Mouse (Mus musculus) gastrocnemius, adult 8-10 months (tissue): ENCODE measurements around the gene Eif2ak4. TPM values are rescaled to one million over a fixed set of nuclear protein-coding genes. Genes with fewer than 3 reads are reported as not detected.

ENCODE experiments used
- DNase-seq, 2 experiments: peaks; one replicate each; pipeline ENCODE4 v3.0.0; 2022; ENCODE audit warnings: low spot score in 2 of 2
- total RNA-seq, 4 experiments: library from RNA; stranded (reverse); gene quantifications; 2 replicates each; pipeline ENCODE4 v1.2.4; 2022

Gene Eif2ak4
- total RNA-seq, 4 experiments from 2014 or later: 2.7 to 3.7 (median 3.6) TPM

DNA sequence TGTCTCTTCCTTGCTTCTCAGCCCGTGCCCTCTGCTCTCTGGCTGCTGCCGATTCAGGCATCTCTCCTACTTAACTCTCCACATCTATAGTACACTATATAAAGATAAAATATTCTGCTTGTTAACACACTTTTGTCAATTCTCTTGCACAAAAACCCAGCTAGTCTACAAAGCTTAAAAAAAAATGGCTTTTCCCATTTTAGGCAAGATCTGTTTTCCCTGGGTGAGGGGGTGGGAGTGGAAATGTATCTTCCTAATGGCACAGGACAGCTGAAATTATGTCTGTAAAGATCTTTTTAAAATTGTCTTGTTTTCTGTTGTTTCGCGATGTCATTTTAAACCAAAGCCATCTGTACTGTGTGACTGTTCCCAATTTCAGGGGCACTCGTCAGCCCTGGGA lies 75.1 kb downstream of the Eif2ak4 start:
- no peak for DNase-seq

DNA sequence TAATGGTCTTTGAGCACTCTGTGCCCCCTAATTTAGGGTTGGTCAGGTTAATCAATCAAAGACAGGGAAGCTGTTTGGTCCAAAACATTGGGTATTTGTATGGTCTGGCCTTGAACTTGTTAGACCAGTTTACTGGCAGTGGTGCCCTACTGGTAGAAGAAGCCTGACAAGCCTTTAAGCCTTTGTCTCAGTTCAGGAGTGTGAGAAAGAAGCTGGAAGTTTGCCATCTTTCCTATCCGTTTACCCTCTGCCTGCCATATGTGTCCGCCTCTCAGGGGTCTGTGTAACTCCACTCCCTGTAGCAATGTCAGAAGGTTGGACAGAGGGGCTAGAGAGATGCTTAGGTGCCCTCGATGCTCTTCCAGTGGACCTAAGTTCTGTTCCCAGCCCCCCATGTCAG lies 76.0 kb downstream of the Eif2ak4 start:
- no peak for DNase-seq

DNA sequence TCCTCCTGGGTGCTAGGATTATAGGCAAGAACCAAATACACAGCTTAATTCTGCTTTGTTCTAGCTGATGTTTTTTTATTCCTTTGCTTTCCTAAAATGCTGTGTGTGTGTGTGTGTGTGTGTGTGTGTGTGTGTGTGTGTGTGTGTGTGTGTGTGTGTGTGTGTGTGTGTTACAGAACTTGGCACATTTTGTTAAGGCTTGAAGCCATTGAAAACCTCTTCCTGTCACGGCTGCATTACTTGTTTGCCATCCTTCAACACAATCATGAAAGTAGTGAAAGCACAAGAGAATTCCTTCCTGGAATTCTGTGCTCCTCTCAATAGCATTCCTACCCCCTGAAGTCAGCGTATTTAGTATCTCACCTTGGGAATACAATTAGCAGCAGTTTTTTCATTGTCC lies 77.5 kb downstream of the Eif2ak4 start:
- DNase-seq: no peak

DNA sequence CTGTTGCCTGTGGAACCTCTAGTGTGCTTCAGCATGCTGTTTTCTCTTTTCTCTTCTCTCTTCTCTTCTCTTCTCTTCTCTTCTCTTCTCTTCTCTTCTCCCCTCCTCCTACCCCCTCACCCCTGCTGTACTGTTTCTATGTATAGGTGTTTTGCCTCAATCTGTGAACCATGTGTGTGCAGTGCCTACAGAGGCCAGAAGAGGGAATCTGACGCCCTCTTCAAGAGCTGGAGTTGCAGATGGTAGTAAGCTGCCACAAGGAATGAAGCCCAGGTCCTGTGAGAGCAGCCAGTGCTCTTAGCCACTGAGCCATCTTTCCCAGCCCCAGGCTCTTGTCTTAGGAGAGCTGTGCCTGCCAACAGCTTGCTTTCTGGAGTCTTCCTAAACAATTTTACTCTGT lies 78.2 kb downstream of the Eif2ak4 start:
- DNase-seq: no peak

DNA sequence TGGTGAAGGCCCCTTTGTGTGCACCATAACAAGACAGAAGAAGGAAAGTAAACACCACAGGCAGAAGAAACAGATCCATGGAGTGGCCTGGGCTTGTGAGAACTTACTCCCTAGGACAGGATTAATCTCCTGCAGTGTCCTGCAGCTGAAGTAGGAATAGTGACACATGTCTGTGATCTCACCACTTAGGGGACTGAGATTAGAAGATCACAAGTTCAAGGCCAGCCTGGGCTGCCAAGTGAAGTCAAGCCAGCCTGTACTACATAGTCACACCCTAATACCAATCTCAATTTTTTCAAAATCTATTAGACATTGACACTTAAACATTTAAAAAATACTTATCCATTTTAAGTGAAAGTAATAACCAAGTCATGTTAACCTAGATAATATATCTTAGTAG lies 79.9 kb downstream of the Eif2ak4 start:
- DNase-seq: no peak

DNA sequence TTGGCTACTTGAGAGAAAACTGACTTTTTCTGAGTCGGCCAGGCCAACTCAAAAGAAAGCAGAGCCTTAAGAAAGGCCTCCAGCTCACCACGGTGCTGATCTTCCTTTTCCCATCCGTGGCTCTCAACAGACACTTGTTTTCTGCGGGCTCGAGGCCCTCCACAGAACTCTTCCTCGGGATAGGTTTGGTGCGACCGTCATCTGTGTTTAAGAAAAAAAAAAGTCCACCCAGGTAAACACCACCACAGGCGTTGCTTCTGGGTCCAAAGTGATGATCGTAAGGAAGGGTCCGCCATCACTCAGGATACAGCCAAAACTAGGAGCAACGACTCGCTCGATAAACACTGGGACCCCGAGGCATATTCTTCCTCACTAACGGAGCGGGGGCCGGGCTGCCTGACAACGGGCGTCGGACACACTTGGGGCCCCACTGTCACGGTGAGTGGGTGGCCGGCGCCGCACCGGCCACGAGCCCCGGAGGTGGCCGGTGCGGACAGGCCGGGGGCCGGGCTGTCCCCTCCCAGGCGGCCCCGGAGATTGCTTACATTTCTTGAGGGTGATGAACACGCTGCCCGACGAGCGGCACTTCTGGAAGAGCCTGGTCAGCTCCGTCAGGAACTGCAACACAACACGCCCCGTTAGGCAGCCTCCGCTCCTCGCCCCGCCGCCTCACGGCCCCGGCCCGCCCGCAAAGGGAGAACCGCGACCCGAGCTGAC lies 90.6 kb downstream of the Eif2ak4 start:
- no peak for DNase-seq

DNA sequence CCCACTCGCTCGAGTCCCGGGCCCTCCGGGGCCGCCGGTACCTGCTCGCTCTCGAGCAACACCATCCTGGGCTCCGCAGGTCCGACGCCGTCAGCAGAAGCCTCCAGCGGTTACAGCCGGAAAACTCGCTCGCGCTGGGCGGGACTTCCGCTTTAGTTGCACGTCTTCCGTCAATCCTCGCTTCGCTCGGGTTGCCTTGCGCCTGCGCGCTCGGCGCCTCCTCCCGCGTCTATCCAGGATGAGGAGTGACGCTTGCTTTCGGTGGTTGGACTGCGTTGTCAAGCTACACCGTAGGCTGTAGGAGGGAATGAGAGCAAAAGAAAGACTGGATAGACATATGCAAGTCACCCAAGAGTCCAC lies 91.1 kb downstream of the Eif2ak4 start, which contains the start of gene Srp14:
TSS of gene Srp14 (minus strand) at position 162 of the 360 bp plus-strand sequence.
- peak; percentile 76 to 87 for DNase-seq

DNA sequence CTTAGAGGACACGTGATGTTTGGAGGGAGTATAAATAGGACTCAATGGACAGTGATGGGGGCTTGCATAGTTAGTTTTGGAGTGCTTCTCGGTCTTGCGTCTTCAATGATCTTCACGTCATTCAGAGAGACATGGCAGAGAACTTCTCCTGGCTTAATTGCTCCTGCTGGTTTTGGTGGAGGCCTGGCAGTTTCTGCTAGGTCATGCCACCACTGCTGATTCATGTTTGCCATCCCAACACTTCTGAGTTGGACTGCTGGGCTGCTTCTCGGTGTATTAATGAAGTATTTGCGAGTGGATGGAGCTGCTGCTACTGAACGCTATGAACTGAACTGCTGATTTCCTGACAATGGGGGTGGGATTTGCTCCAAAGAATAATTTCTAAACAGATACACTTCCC lies 92.5 kb downstream of the Eif2ak4 start:
- DNase-seq: no peak

DNA sequence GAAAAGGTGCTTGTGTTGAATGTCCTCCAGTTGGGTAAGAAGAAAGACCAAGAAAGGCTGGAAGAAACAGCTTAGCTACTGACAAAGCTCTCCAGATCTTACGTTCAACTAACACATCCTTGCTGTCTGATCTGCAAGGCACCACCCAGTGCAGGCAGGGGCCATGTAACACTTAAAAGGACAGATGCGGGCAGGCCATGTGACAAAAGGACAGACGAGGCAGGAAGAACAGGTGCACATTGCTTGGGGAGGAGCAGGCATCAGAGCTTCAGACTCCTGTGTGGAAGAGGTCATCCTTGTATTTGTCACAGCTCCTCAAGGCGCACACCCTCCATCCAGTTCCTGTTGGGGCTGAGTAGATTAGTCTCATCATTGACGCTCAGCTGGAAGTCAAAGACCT lies 94.6 kb downstream of the Eif2ak4 start:
- DNase-seq: no peak

DNA sequence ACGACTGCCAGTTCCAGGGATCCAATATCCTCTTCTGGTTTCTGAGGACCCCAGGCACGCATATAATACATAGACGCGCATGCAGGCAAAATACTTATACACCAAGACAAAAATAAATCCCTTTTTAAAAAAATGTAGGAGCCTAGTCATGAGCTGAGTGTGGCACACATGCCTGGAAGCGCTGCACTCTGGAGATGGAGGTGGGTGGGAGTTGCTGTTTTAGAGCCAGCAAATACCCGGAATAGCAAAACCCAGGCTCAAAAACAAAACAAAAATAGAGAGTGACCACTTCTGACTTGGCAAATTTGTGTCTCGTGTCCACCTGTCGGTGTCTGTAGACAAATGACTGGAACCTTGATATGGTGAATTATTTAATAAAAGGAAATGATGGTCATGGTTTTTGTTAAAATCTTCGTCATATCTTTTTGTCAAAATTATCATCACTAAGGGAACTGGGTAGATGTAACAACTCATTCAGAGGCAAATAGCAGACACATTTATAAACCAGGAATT lies 96.0 kb downstream of the Eif2ak4 start:
- no peak for DNase-seq

DNA sequence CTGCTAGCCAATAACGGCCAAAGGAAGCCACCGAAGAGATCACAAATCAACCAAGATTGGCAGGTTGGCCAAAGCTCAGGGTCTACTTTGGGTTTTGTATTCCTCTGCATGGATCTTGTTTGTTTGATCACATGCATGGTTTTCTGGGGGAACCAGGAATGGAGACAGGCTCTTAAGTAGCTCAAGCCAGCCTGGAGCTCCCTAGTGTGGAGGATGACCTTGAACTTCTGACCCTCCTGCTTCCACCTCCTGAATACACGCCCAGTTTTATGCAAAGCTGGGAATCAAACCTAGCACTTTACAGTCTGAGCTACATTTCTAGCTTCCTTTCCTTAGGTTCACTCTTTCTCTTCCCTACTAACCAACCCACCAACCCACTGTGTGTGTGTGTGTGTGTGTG lies 97.0 kb downstream of the Eif2ak4 start:
- no peak for DNase-seq

DNA sequence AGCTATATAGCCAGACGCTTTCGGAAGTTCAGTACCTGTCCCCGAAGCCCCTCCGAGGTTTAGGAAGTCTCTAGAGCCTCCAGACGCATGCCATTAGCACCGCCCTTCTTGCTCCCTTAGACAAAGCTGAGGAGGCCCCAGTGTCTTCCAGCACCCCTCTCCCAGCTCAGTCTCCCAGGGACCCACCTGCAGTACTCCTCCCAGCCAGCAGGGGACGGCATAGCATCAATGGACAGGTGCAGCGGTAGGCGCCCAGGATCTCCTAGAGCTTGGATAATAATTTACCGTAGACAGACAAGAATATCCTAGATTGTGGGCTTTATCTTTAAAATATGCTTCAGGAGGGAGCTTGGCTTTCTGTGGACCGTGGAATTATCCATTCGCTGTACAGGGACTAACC lies 98.5 kb downstream of the Eif2ak4 start:
- peak; percentile 64 to 69 for DNase-seq

DNA sequence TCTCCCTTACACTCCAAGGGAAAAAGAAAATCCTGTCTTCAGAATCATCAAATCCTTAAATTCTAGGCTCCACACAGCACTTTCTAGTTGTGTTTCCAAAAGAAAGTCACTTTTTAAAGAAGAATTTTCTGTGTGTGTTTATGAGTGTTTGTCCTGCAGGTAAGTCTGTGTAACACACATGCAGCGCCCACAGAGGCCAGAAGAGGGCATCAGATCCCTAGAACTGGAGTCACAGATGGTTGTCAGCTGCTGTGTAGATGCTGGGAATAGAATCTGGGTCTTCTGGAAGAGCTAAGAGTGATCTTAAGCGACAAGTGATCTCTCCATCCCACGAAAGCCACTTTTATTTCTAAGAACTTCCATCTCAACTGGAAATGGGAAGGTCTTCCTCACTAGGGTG lies 99.4 kb downstream of the Eif2ak4 start:
- no peak for DNase-seq

DNA sequence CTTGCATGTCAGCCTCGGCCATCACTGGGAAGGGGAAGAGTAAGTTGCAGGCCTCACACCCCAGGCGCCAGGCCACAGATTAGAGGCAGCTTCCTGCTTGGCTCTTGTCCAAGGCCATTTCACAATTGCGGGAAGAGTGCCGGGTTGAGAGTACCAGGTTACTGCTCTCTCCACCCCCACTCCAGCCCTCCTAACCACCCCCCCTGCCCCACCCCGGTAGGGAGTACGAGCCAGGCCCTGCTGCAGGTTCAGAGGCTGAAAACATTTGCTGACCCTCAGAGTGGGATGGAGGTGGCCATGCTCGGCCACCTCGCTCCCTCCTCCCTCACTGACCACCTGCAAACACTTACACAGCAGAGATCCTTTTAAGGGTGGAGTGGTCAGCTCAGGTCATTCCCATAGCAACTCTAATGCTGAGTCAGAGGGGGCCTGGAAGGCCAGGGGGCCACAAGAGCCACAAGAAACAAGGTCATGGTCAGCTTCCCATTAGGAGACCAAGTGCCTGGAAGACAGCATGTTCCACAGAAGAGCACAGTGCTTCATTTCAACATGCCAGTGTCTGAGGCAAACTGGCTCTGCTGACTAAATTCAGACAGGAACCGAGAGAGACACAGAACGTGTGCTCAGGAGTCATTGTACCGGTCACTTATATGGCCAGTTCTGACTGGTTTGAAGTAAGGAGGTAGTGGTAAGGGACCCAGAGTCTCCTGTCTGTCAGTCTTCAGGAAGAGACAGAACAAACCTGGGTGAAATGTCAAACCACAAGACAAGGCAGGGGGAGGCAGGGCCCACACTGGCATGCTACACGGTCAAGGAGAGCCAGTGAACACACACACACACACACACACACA lies 102.0 kb downstream of the Eif2ak4 start:
- peak; percentile 40 to 48 for DNase-seq

DNA sequence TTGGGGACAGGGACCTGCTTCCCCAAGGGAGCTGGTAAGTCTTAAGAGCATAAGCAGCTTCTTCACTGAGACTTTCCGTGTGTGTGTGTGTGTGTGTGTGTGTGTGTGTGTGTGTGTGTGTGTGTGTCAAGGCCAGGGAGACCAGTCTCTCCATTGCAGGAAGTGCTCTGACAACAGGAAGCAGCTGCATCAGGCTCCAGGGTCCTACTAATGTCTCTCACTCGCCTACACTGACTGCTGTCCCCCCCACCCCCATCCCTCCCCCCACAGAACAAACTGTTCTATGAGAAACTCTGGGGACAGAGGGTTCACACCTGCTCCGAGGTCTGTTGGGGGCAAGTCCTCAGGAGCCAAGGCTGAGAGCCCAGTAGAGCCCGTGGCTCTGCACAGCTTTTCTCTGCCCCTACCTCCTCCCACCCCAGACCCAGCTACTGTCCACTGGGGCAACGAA lies 102.9 kb downstream of the Eif2ak4 start:
- DNase-seq: no peak

DNA sequence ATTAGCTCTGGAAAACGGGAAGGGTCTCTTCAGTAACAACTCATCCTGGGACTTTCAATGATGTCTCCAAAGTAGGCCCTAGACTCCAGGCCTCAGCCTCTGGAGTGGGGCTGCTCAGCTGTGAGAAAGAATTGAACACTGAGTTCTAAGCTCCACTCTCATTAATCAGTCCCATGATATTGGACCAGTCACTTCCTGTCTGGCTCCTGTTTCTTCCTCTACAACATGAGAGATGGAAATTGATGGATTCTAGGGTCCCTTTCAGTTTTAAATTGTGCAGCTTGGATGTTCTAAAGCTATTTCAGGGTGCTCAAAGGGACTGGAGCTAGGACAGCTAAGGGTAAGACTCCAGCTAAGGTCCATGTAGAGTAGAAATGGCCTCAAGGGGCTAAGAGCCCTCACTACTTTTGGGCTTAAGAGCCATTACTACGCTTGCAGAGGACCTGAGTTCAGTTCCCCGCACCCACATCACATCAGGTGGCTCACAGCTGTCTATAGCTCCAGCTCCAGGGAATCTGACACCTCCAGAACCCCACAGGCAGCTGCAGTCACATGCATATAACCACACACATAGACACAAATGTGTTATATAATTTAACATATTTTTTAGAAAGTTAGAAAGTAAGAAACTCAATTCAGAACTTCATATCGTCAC lies 103.5 kb downstream of the Eif2ak4 start:
- no peak for DNase-seq

DNA sequence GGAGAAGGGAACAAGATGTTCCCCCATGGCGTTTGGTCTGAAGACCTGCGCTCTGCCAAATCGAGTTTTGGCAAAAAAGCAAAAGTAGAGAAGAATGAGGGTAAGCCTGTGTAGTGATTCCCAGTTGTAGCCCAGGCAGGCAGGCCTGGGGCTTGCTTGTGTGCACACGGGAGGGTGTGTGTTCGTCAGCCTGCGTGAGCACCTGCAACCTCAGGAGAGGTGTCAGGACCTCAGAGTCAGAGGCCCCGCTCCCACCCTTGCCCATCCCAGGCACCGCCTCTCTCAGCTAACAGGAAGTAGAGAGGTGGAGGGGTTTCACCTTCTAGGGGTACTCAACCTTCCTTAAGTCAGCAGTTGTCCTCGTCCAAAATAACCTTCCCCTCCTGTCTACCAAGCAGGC lies 106.6 kb downstream of the Eif2ak4 start:
- DNase-seq: no peak

DNA sequence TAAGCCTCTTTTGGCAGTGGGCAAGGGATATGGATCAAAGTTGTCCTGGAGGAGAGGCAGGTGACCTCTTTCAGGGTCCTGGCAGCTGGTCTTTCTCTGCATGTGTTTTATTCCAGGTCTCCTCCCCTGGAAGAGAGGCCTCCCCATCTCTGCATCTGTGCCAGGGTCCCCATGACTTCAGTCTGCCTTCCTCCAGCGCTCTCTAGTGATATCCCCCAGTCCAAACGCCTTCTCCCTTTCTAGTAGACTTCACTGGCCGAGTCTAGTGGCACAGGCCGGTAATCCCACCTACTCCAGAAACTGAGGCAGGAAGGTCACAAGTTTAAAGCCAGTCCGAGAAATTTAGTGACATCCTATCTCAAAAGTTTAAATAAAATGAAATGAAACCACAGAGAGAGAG lies 109.5 kb downstream of the Eif2ak4 start:
- no peak for DNase-seq

DNA sequence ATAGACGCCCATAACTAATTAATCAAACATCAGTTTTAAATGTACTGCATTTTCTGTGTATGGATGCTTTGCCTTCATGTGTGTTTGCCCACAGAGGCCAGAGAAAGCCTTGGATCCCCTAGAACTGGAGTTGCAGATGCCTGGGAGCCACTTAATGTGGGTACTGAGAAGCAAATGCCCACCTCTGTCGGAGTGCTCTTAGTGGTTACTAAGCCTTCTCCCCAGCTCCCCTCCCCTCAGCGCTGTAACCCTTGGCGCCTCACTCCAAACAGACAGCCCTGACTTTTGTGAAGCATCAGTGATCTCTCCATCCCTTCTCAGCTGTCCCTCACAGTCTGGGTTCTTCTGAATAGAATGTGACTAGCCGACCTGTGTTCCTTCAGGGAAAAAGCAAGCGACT lies 110.1 kb downstream of the Eif2ak4 start:
- DNase-seq: no peak

DNA sequence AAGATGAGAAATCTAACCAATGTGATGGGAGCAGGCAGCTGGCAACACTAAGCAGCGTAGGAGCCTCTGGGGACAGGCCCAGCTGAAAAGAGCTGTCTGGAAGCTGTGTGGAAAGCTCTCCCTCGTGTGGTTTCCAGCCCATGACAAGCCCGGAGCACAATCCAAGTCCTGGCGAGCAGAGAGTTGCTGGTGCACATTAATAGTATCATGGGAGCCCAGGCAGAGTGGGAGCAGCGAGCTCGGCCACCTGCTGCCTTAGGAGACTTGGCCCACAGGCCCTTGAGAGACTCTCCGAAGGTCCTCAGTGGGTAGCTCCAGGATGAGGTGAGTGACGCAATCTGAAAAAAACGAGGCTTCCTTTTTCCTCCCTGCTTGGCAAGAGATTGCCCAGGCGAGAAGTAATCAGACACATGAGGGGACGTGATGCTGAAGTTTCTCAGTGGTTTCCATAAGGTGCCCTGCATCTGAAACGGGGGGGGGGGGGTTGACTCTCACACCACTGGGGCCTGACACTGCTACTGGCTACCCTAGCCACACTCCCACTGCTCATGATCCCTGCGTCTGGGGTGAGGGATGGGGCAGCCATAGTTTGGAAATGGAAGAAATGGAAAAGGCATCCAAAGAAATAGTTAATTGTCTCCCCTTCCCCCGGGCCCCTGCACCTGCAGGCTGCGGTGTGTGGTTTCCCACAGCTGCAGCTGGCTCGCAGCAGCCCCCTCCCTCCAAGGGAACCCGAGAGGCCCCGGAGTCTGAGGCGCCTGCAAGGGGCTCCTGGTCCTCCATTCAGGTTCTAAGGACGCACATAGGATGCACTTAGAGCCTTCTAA lies 110.9 kb downstream of the Eif2ak4 start:
- DNase-seq: peak; percentile 50 to 73

DNA sequence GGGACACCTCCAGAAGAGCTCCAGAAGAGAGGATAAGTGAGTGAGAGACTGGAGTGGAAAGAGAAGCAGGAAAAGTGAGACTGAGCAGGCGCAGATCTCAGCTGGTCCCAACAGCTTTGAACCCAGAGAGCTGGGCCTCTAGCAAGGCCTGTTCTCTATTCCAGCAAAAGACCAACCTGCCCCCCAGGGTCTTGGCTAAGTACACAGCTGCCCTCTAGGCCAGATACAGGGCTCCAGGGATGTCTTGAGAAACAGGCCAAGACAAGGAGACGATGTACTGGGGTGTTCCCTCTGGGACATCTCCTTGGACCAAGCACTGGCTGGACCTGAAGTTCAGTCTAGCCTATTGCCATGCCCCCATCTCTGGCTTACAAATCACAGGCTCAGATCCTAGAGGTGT lies 111.8 kb downstream of the Eif2ak4 start:
- no peak for DNase-seq
